ENCODE assay signal across 26 mouse cellular contexts in genomic region chr5:21694854-21695490, GRCm38 (mm10). TPM values are rescaled to one million over a fixed set of nuclear protein-coding genes. Genes with fewer than 3 reads are reported as not detected.
A peak's percentile ranks its signal among the peaks of the same experiment; 100 is the strongest.
DNase-seq lines count a peak whose midpoint lies in the region; ATAC-seq and TF ChIP-seq lines count a peak whose summit lies in the region.
"Had no signal": no experiment of that assay in that cellular context is flagged by ENCODE, and none has a peak within 500 bp of the region (broad histone marks: within the 10 kb centered on the region; RNA-seq: fewer than 3 reads in every experiment).

No protein-coding gene starts in this region.

- H3K9me3 ChIP-seq in lung, embryonic 16.5 days (ENCODE audit: control insufficient read depth, low read length) = no peaks in the 10 kb centered on the region
- no peaks in the 10 kb centered on the region for H3K9me3 ChIP-seq in intestine, embryonic 16.5 days (ENCODE audit: control insufficient read depth, low read length)
- no peaks in the 10 kb centered on the region for H3K9me3 ChIP-seq in stomach, postnatal 0 days (ENCODE audit: control insufficient read depth, low read length)
- H3K9me3 ChIP-seq: heart, embryonic 13.5 days; limb, embryonic 10.5 days; liver, embryonic 15.5 days; neural tube, embryonic 15.5 days had no signal

- H3K9ac ChIP-seq in lung, embryonic 16.5 days (ENCODE audit: low read length) = no peak overlapping the region
- no peak overlapping the region for H3K9ac ChIP-seq in intestine, embryonic 16.5 days (ENCODE audit: low read depth, low read length)
- H3K9ac ChIP-seq in stomach, postnatal 0 days (ENCODE audit: low read length) = no peak overlapping the region
- H3K9ac ChIP-seq: heart, embryonic 13.5 days; liver, embryonic 15.5 days; neural tube, embryonic 15.5 days had no signal

- 69% methylated on average over 3 of the region's 3 CpGs for WGBS in lung, embryonic 16.5 days
- 74% methylated on average over 3 of the region's 3 CpGs for WGBS in intestine, embryonic 16.5 days
- WGBS in stomach, postnatal 0 days = 59% methylated on average over 3 of the region's 3 CpGs

- TF ChIP-seq EP300 in stomach, postnatal 0 days (optimal IDR thresholded peaks at IDR 0.05) = no peak

- TF ChIP-seq CTCF in stomach, postnatal 0 days (IDR thresholded peaks at IDR 0.05; ENCODE audit: low read depth) = no peak
- no peak for TF ChIP-seq CTCF in layer of hippocampus, adult 2 months (conservative IDR thresholded peaks at IDR 0.05)

- no peak overlapping the region for H3K4me2 ChIP-seq in lung, embryonic 16.5 days (ENCODE audit: low read depth, low read length)
- no peak overlapping the region for H3K4me2 ChIP-seq in intestine, embryonic 16.5 days (ENCODE audit: low read depth, low read length)
- H3K4me2 ChIP-seq in stomach, postnatal 0 days (replicated peaks; ENCODE audit: low read depth) = no peak overlapping the region
- H3K4me2 ChIP-seq: heart, embryonic 13.5 days; liver, embryonic 15.5 days; neural tube, embryonic 15.5 days had no signal

- DNase-seq in frontal cortex, postnatal 25 days (ENCODE audit: low spot score in 2 of 2) = no peak
- DNase-seq in lung, postnatal 36 days = no peak
- peak; percentile 38 for DNase-seq in stomach, postnatal 0 days (ENCODE audit: low spot score)
- no peak for DNase-seq in layer of hippocampus, adult 2 months (ENCODE audit: low spot score in 2 of 2)
- DNase-seq: adrenal gland, postnatal 36 days; cerebellum, adult 11-12 months; cerebellum, postnatal 14 days; heart, postnatal 14 days; kidney, adult 9 months; kidney, postnatal 36 days; layer of hippocampus, adult 9-11 months; liver; right cerebral cortex, adult 18-20 months; right cerebral cortex, postnatal 4 days had no signal

- no peaks in the 10 kb centered on the region for H3K4me1 ChIP-seq in lung, embryonic 16.5 days (replicated peaks; ENCODE audit: control insufficient read depth, insufficient read depth, low read length)
- H3K4me1 ChIP-seq in intestine, embryonic 16.5 days (ENCODE audit: control insufficient read depth, insufficient read depth, low read length) = peaks cover 8% of the 10 kb centered on the region
- H3K4me1 ChIP-seq in stomach, postnatal 0 days (replicated peaks; ENCODE audit: control insufficient read depth, insufficient read depth) = no peaks in the 10 kb centered on the region
- H3K4me1 ChIP-seq: limb, embryonic 10.5 days; liver, embryonic 15.5 days had no signal

- no peaks in the 10 kb centered on the region for H3K27me3 ChIP-seq in lung, embryonic 16.5 days (ENCODE audit: control insufficient read depth, insufficient read depth, low read depth, low read length)
- H3K27me3 ChIP-seq in intestine, embryonic 16.5 days (replicated peaks; ENCODE audit: control insufficient read depth, insufficient read depth, low read length) = no peaks in the 10 kb centered on the region
- no peaks in the 10 kb centered on the region for H3K27me3 ChIP-seq in stomach, postnatal 0 days (ENCODE audit: control insufficient read depth, insufficient read depth, low read length)
- H3K27me3 ChIP-seq: heart, embryonic 13.5 days; liver, embryonic 15.5 days; neural tube, embryonic 15.5 days; Patski had no signal

- H3K36me3 ChIP-seq in lung, embryonic 16.5 days (ENCODE audit: control insufficient read depth, insufficient read depth, low read length) = no peaks in the 10 kb centered on the region
- H3K36me3 ChIP-seq in intestine, embryonic 16.5 days (ENCODE audit: control insufficient read depth, insufficient read depth, low read length) = no peaks in the 10 kb centered on the region
- no peaks in the 10 kb centered on the region for H3K36me3 ChIP-seq in stomach, postnatal 0 days (ENCODE audit: control insufficient read depth, insufficient read depth, low read length)
- H3K36me3 ChIP-seq: heart, embryonic 13.5 days; limb, embryonic 10.5 days; liver, embryonic 15.5 days; neural tube, embryonic 15.5 days had no signal

- H3K27ac ChIP-seq in lung, embryonic 16.5 days (ENCODE audit: low read length) = no peak overlapping the region
- no peak overlapping the region for H3K27ac ChIP-seq in intestine, embryonic 16.5 days (ENCODE audit: low read length)
- no peak overlapping the region; the same call in 1 of the 2 replicates for H3K27ac ChIP-seq in stomach, postnatal 0 days (replicated peaks)
- no peak overlapping the region for H3K27ac ChIP-seq in layer of hippocampus, adult 2 months
- H3K27ac ChIP-seq: heart, embryonic 13.5 days; left cerebral cortex, adult 2 months; limb, embryonic 10.5 days; liver, embryonic 15.5 days; macrophage; neural tube, embryonic 15.5 days had no signal

- no peak overlapping the region for H3K4me3 ChIP-seq in lung, embryonic 16.5 days (ENCODE audit: low read length)
- no peak overlapping the region for H3K4me3 ChIP-seq in intestine, embryonic 16.5 days (ENCODE audit: low read length)
- H3K4me3 ChIP-seq in stomach, postnatal 0 days (ENCODE audit: low read depth, low read length) = no peak overlapping the region
- H3K4me3 ChIP-seq in layer of hippocampus, adult 2 months = no peak overlapping the region
- H3K4me3 ChIP-seq: heart, embryonic 13.5 days; left cerebral cortex, adult 2 months; limb, embryonic 10.5 days; liver, embryonic 15.5 days; neural tube, embryonic 15.5 days had no signal

- peak; percentile 84 for ATAC-seq in frontal cortex, adult (ENCODE audit: low TSS enrichment)
- peak; percentile 62; the same call in 1 of the 2 replicates for ATAC-seq in lung, embryonic 16.5 days (ENCODE audit: low read depth)
- ATAC-seq in intestine, embryonic 16.5 days = peak; percentile 72
- ATAC-seq in stomach, postnatal 0 days (ENCODE audit: low FRiP score, low TSS enrichment) = peak; percentile 82
- ATAC-seq: Patski had no signal

RNA-seq across cellular contexts. Expression of gene Napepld, which starts 6.2 kb away (rescaled TPM):
- 4.7 and 5.5 TPM in 2 replicates for polyA plus RNA-seq in lung, embryonic 16.5 days (2015; fragmentation: Nextera tagmentation; extraction: Ambion mirVana)
- 2.6 and 3.1 TPM in 2 replicates for polyA plus RNA-seq in intestine, embryonic 16.5 days (2015; fragmentation: Nextera tagmentation; extraction: Ambion mirVana)
- 3.3 and 3.7 TPM in 2 replicates for polyA plus RNA-seq in stomach, postnatal 0 days (2015; fragmentation: Nextera tagmentation; extraction: Ambion mirVana)
- 10 to 100 TPM; 28.4 to 34.7 TPM for total RNA-seq in layer of hippocampus, adult 2 months (2021)

RNA-seq across cellular contexts. Expression of gene Pmpcb, which starts 42.0 kb away (rescaled TPM):
- polyA plus RNA-seq in lung, embryonic 16.5 days (2015; fragmentation: Nextera tagmentation; extraction: Ambion mirVana) = 74.2 and 76.1 TPM in 2 replicates
- polyA plus RNA-seq in intestine, embryonic 16.5 days (2015; fragmentation: Nextera tagmentation; extraction: Ambion mirVana) = 82.3 and 85.4 TPM in 2 replicates
- 53.6 and 56.7 TPM in 2 replicates for polyA plus RNA-seq in stomach, postnatal 0 days (2015; fragmentation: Nextera tagmentation; extraction: Ambion mirVana)
- 10 to 100 TPM; 72.9 to 73.9 TPM for total RNA-seq in layer of hippocampus, adult 2 months (2021)

RNA-seq across cellular contexts. Expression of gene Armc10, which starts 49.4 kb away (rescaled TPM):
- 44.6 and 45.3 TPM in 2 replicates for polyA plus RNA-seq in lung, embryonic 16.5 days (2015; fragmentation: Nextera tagmentation; extraction: Ambion mirVana)
- polyA plus RNA-seq in intestine, embryonic 16.5 days (2015; fragmentation: Nextera tagmentation; extraction: Ambion mirVana) = 28.9 and 31.2 TPM in 2 replicates
- polyA plus RNA-seq in stomach, postnatal 0 days (2015; fragmentation: Nextera tagmentation; extraction: Ambion mirVana) = 20.5 and 21.0 TPM in 2 replicates
- total RNA-seq in layer of hippocampus, adult 2 months (2021) = 10 to 100 TPM; 20.6 to 23.3 TPM

RNA-seq across cellular contexts. Expression of gene Fbxl13, which starts 49.5 kb away (rescaled TPM):
- 0.97 and 1.6 TPM in 2 replicates for polyA plus RNA-seq in lung, embryonic 16.5 days (2015; fragmentation: Nextera tagmentation; extraction: Ambion mirVana)
- 0.09 and 0.15 TPM in 2 replicates for polyA plus RNA-seq in intestine, embryonic 16.5 days (2015; fragmentation: Nextera tagmentation; extraction: Ambion mirVana)
- polyA plus RNA-seq in stomach, postnatal 0 days (2015; fragmentation: Nextera tagmentation; extraction: Ambion mirVana) = 0.17 and 0.28 TPM in 2 replicates
- total RNA-seq in layer of hippocampus, adult 2 months (2021) = under 1 TPM; 0.29 to 0.41 TPM
- total RNA-seq: adrenal gland, postnatal 36 days; ES-E14; gastrocnemius, adult 8-10 months had no signal
- polyA plus RNA-seq: macrophage had no signal
